Mouse (Mus musculus): Measurements from ENCODE around the gene Il11ra1. TPM values are rescaled to one million over a fixed set of nuclear protein-coding genes. Genes with fewer than 3 reads are reported as not detected.
A peak's percentile ranks its signal among the peaks of the same experiment; 100 is the strongest.
"Not testable (repeated sequence)": the region's sequence is repeated elsewhere in the genome, so short reads cannot be mapped to it uniquely, and the experiment has no call there.

The Il11ra1 gene
- polyA plus RNA-seq, 1 experiment from 2014 or later, result 43.0 TPM

DNA sequence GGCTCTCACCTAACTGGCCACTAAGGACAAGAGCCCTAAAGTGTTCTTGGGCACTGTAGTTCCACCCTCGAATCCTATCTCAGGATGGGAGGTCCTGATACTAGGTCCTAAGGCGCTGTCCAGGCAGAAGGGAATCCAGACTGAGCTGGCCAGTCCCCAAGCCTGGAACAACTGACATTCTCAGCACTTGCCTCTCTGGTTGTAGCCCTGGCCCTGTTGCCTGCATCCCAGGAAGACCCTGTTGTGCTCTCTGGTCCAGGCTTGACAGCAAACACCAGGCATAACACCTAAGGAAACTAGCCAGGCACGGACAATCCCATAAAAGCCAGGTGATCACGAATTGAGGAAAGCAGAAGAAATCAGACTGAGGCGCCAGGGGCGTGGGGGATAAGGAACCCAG, 17.0 kb upstream of the Il11ra1 start:
- Histone ChIP-seq H3K36me3 (no peaks in the 10 kb centered on the region), H3K27ac (no peak overlapping the region)

DNA sequence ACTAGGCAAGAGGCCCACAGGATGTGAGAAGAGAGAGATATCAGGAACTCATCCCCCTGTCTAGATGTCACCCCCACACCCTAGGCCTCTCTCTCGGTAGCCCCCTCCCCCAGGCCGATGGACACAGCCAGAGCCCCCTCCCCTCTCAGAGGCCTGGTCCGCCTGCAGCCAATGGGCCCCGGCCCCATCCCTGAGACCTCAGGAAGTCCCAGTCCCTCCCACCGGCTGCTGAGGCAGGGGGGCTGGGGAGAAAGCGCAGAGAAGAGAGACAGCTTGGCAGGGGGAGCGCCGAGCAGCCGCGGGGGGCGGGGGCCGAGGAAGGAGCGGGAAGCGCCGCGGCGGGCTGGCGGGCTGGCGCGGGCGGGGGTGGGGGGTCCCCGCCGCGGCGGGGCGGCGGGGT, 16.5 kb upstream of the Il11ra1 start:
- not testable (repeated sequence) for H3K4me2 ChIP-seq; H3K27ac ChIP-seq; ATAC-seq; H3K4me1 ChIP-seq; H3K4me3 ChIP-seq; H3K36me3 ChIP-seq; H3K9ac ChIP-seq; H3K9me3 ChIP-seq (replicated peaks)
- 3% methylated on average over 6 of the region's 27 CpGs for WGBS (ENCODE audit: insufficient replicate concordance)
- peaks cover 71% of the 10 kb centered on the region for H3K27me3 ChIP-seq (replicated peaks)

More for the DNA sequence above, 17.0 kb upstream of the Il11ra1 start:
- peaks cover 3% of the 10 kb centered on the region; the same call in 1 of the 2 replicates for H3K4me1 ChIP-seq
- no peak overlapping the region for H3K4me2 ChIP-seq
- H3K4me3 ChIP-seq, result no peak overlapping the region
- H3K9me3 ChIP-seq (replicated peaks), result no peaks in the 10 kb centered on the region
- WGBS (ENCODE audit: insufficient replicate concordance), result 12% methylated on average over 6 of the region's 6 CpGs
- ATAC-seq, result no peak
- no peak overlapping the region for H3K9ac ChIP-seq
- H3K27me3 ChIP-seq (replicated peaks), result peaks cover 74% of the 10 kb centered on the region

GRCm38 (mm10) chr4:41684131-41684930, 15.5 kb upstream of the Il11ra1 start:
- H3K4me3 ChIP-seq; H3K4me1 ChIP-seq; H3K36me3 ChIP-seq; ATAC-seq; H3K9ac ChIP-seq; H3K9me3 ChIP-seq (replicated peaks); H3K27ac ChIP-seq: not testable (repeated sequence)
- WGBS (ENCODE audit: insufficient replicate concordance), result 6% methylated on average over 24 of the region's 27 CpGs
- Histone ChIP-seq H3K27me3 (replicated peaks) (peaks cover 61% of the 10 kb centered on the region), H3K4me2 (peak overlapping the region; percentile 16; the same call in 1 of the 2 replicates)

DNA sequence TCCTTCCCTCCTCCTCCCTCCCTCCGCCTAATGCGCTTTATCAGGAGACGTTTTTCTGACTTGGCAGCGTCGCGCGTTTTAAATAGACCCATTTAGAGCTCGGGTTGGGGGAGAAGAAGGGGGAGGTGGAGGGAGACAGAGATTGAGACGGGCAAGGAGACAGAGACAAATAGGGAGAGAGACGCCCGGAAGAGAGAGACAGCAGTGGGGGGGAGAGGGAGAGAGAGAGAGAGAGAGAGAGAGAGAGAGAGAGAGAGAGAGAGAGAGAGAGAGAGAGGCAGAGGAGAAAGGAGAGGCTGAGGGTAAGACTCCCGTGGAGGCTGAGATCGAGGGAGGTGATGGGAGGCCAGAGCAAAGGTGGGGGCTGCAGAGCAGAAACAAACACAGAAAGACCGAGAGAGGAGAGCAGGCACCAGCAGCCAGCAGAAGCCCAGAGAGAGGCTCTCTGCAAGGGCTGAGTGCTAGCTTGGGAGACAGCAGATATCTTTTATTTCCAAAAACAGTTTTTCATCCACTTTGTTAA, 14.8 kb upstream of the Il11ra1 start:
- H3K9ac ChIP-seq; H3K9me3 ChIP-seq (replicated peaks); H3K27ac ChIP-seq; H3K36me3 ChIP-seq; ATAC-seq; H3K4me1 ChIP-seq; H3K4me2 ChIP-seq; H3K4me3 ChIP-seq: not testable (repeated sequence)
- WGBS (ENCODE audit: insufficient replicate concordance), result under 1% methylated on average over 14 of the region's 14 CpGs
- peaks cover 54% of the 10 kb centered on the region for H3K27me3 ChIP-seq (replicated peaks)

DNA sequence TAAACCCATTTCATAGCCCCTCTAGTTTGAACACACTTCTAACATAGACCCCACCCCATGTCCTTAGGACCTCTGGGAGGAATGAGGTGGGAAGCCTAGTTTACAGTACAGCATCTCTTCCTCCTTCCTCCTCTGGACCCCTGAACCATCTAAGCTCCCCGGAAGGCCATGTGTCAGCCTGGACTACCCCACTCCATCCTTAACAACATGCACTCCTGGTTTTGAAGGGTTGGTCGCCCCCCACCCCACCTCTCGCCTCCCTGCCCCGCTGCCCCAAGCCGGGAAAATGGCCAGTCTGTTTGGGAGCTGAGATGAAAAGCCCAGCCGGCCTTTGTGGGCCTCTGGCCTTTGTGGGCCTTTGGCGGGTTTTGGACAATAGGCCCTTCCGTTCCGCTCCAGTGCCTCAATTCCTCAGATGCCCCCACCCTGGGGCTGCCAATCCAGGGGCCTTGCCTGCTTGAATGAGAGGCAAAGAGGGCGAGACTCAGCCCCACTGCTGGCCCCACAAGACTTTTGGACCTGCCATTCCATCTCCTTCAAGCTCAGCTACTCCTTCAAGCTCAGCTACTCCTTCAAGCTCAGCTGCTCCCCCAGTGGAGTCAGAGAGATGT, 13.8 kb upstream of the Il11ra1 start:
- H3K36me3 ChIP-seq; H3K4me1 ChIP-seq; H3K9me3 ChIP-seq (replicated peaks); H3K4me2 ChIP-seq; H3K9ac ChIP-seq; ATAC-seq; H3K4me3 ChIP-seq; H3K27ac ChIP-seq: not testable (repeated sequence)
- peaks cover 46% of the 10 kb centered on the region for H3K27me3 ChIP-seq (replicated peaks)
- WGBS (ENCODE audit: insufficient replicate concordance), result 40% methylated on average over 10 of the region's 10 CpGs

DNA sequence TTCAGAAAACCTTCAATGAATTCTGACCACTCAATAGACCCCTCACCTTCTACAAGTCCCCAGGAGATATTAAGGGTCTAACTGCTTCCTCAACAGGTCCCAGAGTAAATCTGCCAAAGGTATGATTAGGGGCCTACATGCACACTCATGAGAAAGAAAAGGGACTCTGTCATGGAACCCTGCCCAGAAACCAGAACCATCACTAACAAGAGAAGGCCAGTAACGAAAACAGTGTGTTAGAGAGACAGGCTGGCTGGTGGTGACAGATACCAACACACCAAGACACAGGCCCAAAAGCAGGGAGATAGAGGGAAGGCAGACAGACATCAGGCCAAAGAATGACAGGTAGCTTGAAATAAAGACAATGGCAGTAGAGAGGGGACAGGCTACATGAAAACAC, 11.2 kb upstream of the Il11ra1 start:
- H3K4me1 ChIP-seq; H3K27ac ChIP-seq; H3K9me3 ChIP-seq (replicated peaks); H3K36me3 ChIP-seq; ATAC-seq; H3K9ac ChIP-seq; H3K4me2 ChIP-seq; H3K4me3 ChIP-seq: not testable (repeated sequence)
- 61% methylated on average over 1 of the region's 1 CpGs for WGBS (ENCODE audit: insufficient replicate concordance)
- peaks cover 31% of the 10 kb centered on the region for H3K27me3 ChIP-seq (replicated peaks)

DNA sequence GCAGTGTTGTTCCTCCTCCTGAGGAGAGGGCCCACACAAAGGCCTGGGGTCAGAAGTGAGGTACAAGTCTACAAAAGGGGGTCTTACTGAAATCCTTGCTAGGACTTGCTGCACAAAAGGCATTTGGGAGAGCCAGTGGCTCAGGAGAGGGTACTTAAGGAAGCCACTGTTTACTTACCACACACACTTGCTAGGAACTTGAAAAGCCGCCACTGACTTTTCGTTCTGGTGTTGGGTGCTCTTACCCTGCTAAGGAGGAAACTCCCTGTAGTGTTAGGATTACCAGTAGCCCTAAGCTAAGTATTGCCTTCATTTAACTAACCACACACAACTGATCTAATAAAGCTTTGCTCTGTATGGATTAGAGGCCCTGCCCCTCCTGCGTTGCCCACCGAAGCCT, 9.8 kb upstream of the Il11ra1 start:
- not testable (repeated sequence) for H3K9me3 ChIP-seq (replicated peaks); H3K9ac ChIP-seq; H3K4me2 ChIP-seq; H3K27ac ChIP-seq; H3K36me3 ChIP-seq; H3K4me1 ChIP-seq; H3K4me3 ChIP-seq; ATAC-seq
- H3K27me3 ChIP-seq (replicated peaks), result peaks cover 28% of the 10 kb centered on the region
- WGBS (ENCODE audit: insufficient replicate concordance), result no CpG with 5 or more reads among the region's 4 CpGs

GRCm38 (mm10) chr4:41693511-41693910, 6.3 kb upstream of the Il11ra1 start:
- WGBS (ENCODE audit: insufficient replicate concordance), result 7% methylated on average over 4 of the region's 4 CpGs
- not testable (repeated sequence) for H3K4me2 ChIP-seq; H3K4me1 ChIP-seq; H3K4me3 ChIP-seq; H3K9me3 ChIP-seq (replicated peaks); H3K36me3 ChIP-seq; H3K9ac ChIP-seq; H3K27ac ChIP-seq; ATAC-seq
- H3K27me3 ChIP-seq (replicated peaks), result peaks cover 46% of the 10 kb centered on the region

GRCm38 (mm10) chr4:41695800-41696199, 4.0 kb upstream of the Il11ra1 start:
- not testable (repeated sequence) for H3K9me3 ChIP-seq (replicated peaks); H3K4me2 ChIP-seq; H3K4me3 ChIP-seq; ATAC-seq; H3K9ac ChIP-seq; H3K27ac ChIP-seq; H3K36me3 ChIP-seq; H3K4me1 ChIP-seq
- 7% methylated on average over 25 of the region's 38 CpGs for whole genome bisulfite sequencing (ENCODE audit: insufficient replicate concordance)
- H3K27me3 ChIP-seq (replicated peaks), result peaks cover 53% of the 10 kb centered on the region

DNA sequence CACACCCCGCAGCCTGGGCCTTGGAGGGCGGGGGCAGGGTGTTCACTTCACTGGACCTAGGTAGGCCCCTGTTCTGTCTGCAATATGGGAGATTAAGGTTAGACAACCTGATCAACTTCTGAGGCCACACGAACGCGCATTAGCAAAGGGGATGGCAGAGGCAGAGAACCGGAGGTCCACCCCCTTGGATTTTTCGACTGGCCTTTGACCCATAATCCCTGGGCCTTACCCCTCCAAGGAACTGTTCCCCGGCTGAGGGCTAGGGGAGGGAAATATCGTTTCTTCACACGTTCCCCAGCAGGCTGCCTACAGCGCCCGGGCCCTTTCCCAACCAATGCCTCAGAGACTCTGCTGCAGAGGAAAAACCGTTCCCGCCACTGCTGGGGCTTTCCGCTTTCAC, 3.3 kb upstream of the Il11ra1 start:
- H3K9ac ChIP-seq; H3K27ac ChIP-seq; H3K4me3 ChIP-seq; H3K9me3 ChIP-seq (replicated peaks); ATAC-seq; H3K4me2 ChIP-seq; H3K36me3 ChIP-seq; H3K4me1 ChIP-seq: not testable (repeated sequence)
- peaks cover 53% of the 10 kb centered on the region for H3K27me3 ChIP-seq (replicated peaks)
- 6% methylated on average over 14 of the region's 15 CpGs for WGBS (ENCODE audit: insufficient replicate concordance)

- H3K9me3 ChIP-seq (replicated peaks); H3K9ac ChIP-seq; H3K4me1 ChIP-seq; H3K27ac ChIP-seq; ATAC-seq; H3K4me3 ChIP-seq; H3K36me3 ChIP-seq: not testable (repeated sequence)
- Histone ChIP-seq H3K4me2 (peak within 1 kb of the TSS; percentile 31; the same call in 1 of the 2 replicates), H3K27me3 (replicated peaks) (peaks cover 53% of the 10 kb centered on the region)
- WGBS (ENCODE audit: insufficient replicate concordance), result 5% methylated on average over 29 of the region's 40 CpGs
Observed at GRCm38 (mm10) chr4:41696930-41697841, 2.6 kb upstream of the Il11ra1 start, which contains the start of gene Cntfr. Gene Cntfr (minus strand): TSS chr4:41697089.

Data from liver, embryonic 12.5 days (tissue).